Comparison of ENCODE assay signal across 13 mouse cellular contexts in the genomic region with DNA sequence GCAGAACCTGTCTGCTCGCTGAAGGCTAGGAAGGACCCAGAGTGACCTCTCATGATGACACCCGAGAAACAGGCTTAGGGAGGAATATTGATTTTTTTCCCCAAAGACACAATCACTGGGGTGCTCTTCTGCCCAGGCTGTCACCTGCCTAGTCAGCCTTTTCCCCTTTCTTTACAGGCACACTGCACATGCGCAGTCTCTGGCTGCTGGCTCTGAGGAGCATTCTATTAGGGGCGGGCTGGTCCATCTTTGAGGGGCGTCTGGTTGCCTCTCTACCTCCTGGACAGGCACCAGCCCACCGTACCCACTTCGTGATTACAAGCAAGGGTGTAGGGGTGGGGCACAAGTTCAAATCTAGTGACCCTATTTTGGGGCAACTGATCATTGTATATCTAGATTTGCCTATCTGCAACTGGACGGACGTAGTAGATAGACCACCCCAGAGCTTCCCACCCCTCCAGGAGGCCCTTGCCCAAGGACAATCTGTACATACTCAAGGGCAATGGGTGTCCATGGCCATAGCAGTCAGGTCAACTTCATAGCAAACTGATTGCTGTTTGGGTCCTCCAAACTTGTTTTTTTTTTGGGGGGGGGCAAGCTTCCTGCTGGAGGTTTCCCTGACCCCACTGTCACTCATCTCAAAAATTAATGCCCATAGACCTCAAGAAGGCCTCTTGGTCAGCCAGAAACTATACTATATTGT.
DNase-seq lines count a peak whose midpoint lies in the region; ATAC-seq lines count a peak whose summit lies in the region.
"Had no signal": no experiment of that assay in that cellular context is flagged by ENCODE, and none has a peak within 500 bp of the region (broad histone marks: within the 10 kb centered on the region; RNA-seq: fewer than 3 reads in every experiment).

No protein-coding gene starts in this region.

- H3K27me3 ChIP-seq in forebrain, embryonic 15.5 days: no peaks in the 10 kb centered on the region
- peaks cover 42% of the 10 kb centered on the region for H3K27me3 ChIP-seq in neural tube, embryonic 12.5 days (replicated peaks)

- H3K4me3 ChIP-seq in forebrain, embryonic 15.5 days: no peak overlapping the region
- H3K4me3 ChIP-seq in neural tube, embryonic 12.5 days: no peak overlapping the region
- H3K4me3 ChIP-seq: heart, embryonic 13.5 days had no signal

- no peak for ATAC-seq in cerebellum, adult (ENCODE audit: insufficient number of reproducible peaks, low FRiP score, low TSS enrichment)
- no peak for ATAC-seq in forebrain, embryonic 15.5 days (replicated peaks)
- ATAC-seq in neural tube, embryonic 12.5 days (ENCODE audit: low FRiP score, low read depth): no peak

- 74% methylated on average over 9 of the region's 9 CpGs for WGBS in forebrain, embryonic 15.5 days
- WGBS in neural tube, embryonic 12.5 days: 87% methylated on average over 9 of the region's 9 CpGs

- peak overlapping the region; percentile 82; the same call in 1 of the 2 replicates for H3K4me2 ChIP-seq in forebrain, embryonic 15.5 days (replicated peaks)
- H3K4me2 ChIP-seq in neural tube, embryonic 12.5 days (replicated peaks): no peak overlapping the region
- H3K4me2 ChIP-seq: liver, embryonic 11.5 days had no signal

- H3K36me3 ChIP-seq in forebrain, embryonic 15.5 days: no peaks in the 10 kb centered on the region
- no peaks in the 10 kb centered on the region for H3K36me3 ChIP-seq in neural tube, embryonic 12.5 days
- H3K36me3 ChIP-seq: heart, embryonic 13.5 days had no signal

- DNase-seq in cerebellum, postnatal 14 days: peak; percentile 56 to 63
- DNase-seq in left cerebral cortex, postnatal 4 days: peak; percentile 42
- DNase-seq in left cerebral cortex, adult 8-10 months (ENCODE audit: low spot score in 2 of 2): no peak
- DNase-seq in spleen, postnatal 36 days (ENCODE audit: low spot score in 2 of 2): no peak
- DNase-seq in adrenal gland, adult 2 months: no peak
- DNase-seq: adrenal gland, postnatal 10 days; B cell, adult 2 months; gastrocnemius, postnatal 36 days had no signal

- no peaks in the 10 kb centered on the region for H3K9me3 ChIP-seq in forebrain, embryonic 15.5 days
- no peaks in the 10 kb centered on the region for H3K9me3 ChIP-seq in neural tube, embryonic 12.5 days
- H3K9me3 ChIP-seq: heart, embryonic 13.5 days had no signal

- H3K4me1 ChIP-seq in forebrain, embryonic 15.5 days: peaks cover 65% of the 10 kb centered on the region
- H3K4me1 ChIP-seq in neural tube, embryonic 12.5 days: peaks cover 53% of the 10 kb centered on the region

- intact Hi-C loops in left cerebral cortex, postnatal 4 days (cut with DNase I): no loop called here

- H3K27ac ChIP-seq in forebrain, embryonic 15.5 days (replicated peaks): peak overlapping the region; percentile 100
- H3K27ac ChIP-seq in neural tube, embryonic 12.5 days: peak overlapping the region; percentile 97; the same call in 1 of the 2 replicates

- H3K9ac ChIP-seq in forebrain, embryonic 15.5 days (replicated peaks): peak overlapping the region; percentile 79; the same call in 1 of the 2 replicates
- no peak overlapping the region; the same call in 1 of the 2 replicates for H3K9ac ChIP-seq in neural tube, embryonic 12.5 days

Comparison
In these comparisons a context has a peak if more than half of its experiments do, and no peak if none do; other contexts are left out.
1. DNase-seq: peak in cerebellum, postnatal 14 days (2 of 2) and left cerebral cortex, postnatal 4 days (single experiment); none in left cerebral cortex, adult 8-10 months (0 of 2), spleen, postnatal 36 days (0 of 2) and adrenal gland, adult 2 months (single experiment).